Mouse (Mus musculus) forebrain, embryonic 14.5 days (tissue): ENCODE measurements at regions not wholly inside any gene's neighbourhood (a gene's known extent, or its start where the extent isn't known, plus 50 kb on each side); places are given as distances from the start of the nearest gene placed in this dataset.
A peak's percentile ranks its signal among the peaks of the same experiment; 100 is the strongest.
"Not testable (repeated sequence)": the region's sequence is repeated elsewhere in the genome, so short reads cannot be mapped to it uniquely, and the experiment has no call there.

Experiments used
- ATAC-seq: fragments of 200-750 bp; cut with Nextera tagmentation; 2 replicates; pipeline ENCODE4 v1.8.0; 2017; ENCODE audit warnings: mild to moderate bottlenecking, moderate library complexity
- DNase-seq: peaks from one replicate; pipeline ENCODE4 v3.0.0-alpha.2; 2015; ENCODE audit warnings: low spot score
- H3K27ac ChIP-seq: fragments of 300-500 bp; sonication (generic); 2 replicates; pipeline ENCODE4 v1.5.1; 2014; ENCODE audit warnings: low read depth, mild to moderate bottlenecking, control low read depth, low read length, moderate library complexity
- H3K27me3 ChIP-seq: fragments of 300-500 bp; sonication (generic); replicated peaks from 2 replicates; pipeline ENCODE4 v1.6.1; 2014; ENCODE audit warnings: low read length, control low read depth, mixed read lengths; ENCODE audit not compliant: control insufficient read depth, insufficient read depth
- H3K36me3 ChIP-seq: fragments of 300-500 bp; sonication (generic); 2 replicates; pipeline ENCODE4 v1.6.1; 2014; ENCODE audit warnings: low read length, control low read depth; ENCODE audit not compliant: control insufficient read depth, insufficient read depth
- H3K4me1 ChIP-seq: fragments of 300-500 bp; sonication (generic); 2 replicates; pipeline ENCODE4 v1.6.1; 2014; ENCODE audit warnings: antibody characterized with exemption, low read length, control low read depth; ENCODE audit not compliant: control insufficient read depth, insufficient read depth
- H3K4me2 ChIP-seq: fragments of 300-500 bp; sonication (generic); 2 replicates; pipeline ENCODE4 v1.6.1; 2014; ENCODE audit warnings: mild to moderate bottlenecking, control low read depth, low read length
- H3K4me3 ChIP-seq: fragments of 300-500 bp; sonication (generic); 2 replicates; pipeline ENCODE4 v1.5.1; 2014; ENCODE audit warnings: low read depth, low read length, control low read depth
- H3K9ac ChIP-seq: fragments of 300-500 bp; sonication (generic); 2 replicates; pipeline ENCODE4 v1.6.1; 2014; ENCODE audit warnings: mild to moderate bottlenecking, low read length, control low read depth, moderate library complexity
- H3K9me3 ChIP-seq: fragments of 300-500 bp; sonication (generic); replicated peaks from 2 replicates; pipeline ENCODE4 v1.6.1; 2016; ENCODE audit warnings: low read length, control low read depth, mixed read lengths; ENCODE audit not compliant: control insufficient read depth
- WGBS: fragments of 180-500 bp; shearing (Covaris S2); extraction: QIAGEN DNeasy Blood & Tissue Kit; methylation state at CpG from one replicate; pipeline ENCODE4 v1.1.7; 2014; 5-methylcytosine and 5-hydroxymethylcytosine counted together

GRCm38 (mm10) chr13:28837196-28837595 is 116.3 kb downstream of the Sox4 start:
- not testable (repeated sequence) for H3K4me3 ChIP-seq, DNase-seq, H3K9ac ChIP-seq, H3K4me2 ChIP-seq, H3K27me3 ChIP-seq, H3K27ac ChIP-seq, H3K36me3 ChIP-seq, ATAC-seq, H3K9me3 ChIP-seq
- WGBS, result 95% methylated on average over 3 of the region's 3 CpGs
- H3K4me1 ChIP-seq, result peaks cover 10% of the 10 kb centered on the region

DNA sequence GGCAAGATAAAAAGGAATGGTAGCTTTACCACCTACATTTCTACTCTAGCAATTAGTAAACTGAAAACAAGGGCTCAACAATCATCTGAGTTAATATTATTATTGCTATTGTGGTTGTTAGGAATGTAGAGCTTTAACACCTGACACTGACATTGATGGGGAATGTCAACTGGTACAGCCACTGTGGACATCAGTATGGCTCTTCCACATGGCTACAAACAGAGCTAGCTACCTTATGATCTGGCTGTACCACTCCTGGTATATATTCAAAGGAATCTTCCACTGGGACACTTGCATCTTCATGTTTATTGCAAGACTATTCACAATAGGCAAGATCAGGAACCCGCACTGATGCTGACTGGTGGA is 119.8 kb downstream of the Sox4 start:
- no peak overlapping the region for H3K27ac ChIP-seq
- no peak for DNase-seq
- H3K9ac ChIP-seq, result no peak overlapping the region
- H3K4me3 ChIP-seq, result no peak overlapping the region
- no peaks in the 10 kb centered on the region for H3K36me3 ChIP-seq
- no peak overlapping the region for H3K4me2 ChIP-seq
- no peaks in the 10 kb centered on the region for H3K9me3 ChIP-seq
- 0 out of 2 replicates have a peak, but pooled peaks cover 3% of the 10 kb centered on the region for H3K4me1 ChIP-seq
- WGBS, result 93% methylated on average over 1 of the region's 1 CpGs
- no peaks in the 10 kb centered on the region for H3K27me3 ChIP-seq
- ATAC-seq, result no peak

DNA sequence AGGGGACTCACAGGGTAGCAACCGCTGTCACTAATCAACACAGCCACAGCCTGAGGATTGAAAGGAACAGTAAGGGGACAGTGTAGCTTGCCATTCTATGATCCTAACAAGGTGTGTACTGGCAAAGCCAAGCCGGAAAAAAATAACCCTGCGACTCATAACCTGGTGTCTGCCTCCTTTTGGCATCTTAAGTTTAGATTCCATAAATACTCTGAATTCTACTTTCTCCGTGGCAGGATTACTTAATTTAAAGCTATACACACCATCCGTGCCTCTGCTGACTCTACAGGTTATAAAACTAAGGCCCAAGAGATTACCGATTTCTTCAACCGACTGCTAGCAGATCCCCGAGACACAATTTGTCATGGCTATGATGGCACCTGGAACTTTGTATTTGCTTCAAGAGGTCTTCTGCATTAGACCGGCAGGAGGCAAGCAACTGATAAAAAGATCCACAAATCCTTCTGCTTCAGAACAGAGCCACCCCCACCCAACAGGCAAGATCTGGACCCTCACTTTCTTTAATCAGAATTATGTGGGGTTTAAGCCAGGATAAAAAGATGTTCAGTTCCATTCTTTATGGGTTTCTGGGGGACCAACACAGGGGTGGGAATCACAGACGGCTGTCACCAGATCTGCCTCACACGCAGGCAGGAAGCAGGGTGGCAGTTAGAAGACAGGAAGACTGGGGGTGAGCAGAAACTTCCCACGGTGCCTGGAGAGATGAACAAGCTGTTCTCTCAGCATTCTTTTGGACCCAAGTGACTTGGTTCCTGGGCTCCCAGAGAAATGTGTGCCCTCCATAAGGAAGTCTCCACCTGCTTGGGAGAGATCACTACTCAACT is 120.4 kb downstream of the Sox4 start:
- WGBS, result 76% methylated on average over 12 of the region's 12 CpGs
- DNase-seq, result no peak
- 0 out of 2 replicates have a peak, but pooled peaks cover 3% of the 10 kb centered on the region for H3K4me1 ChIP-seq
- H3K4me3 ChIP-seq, result no peak overlapping the region
- no peaks in the 10 kb centered on the region for H3K9me3 ChIP-seq
- H3K27ac ChIP-seq, result no peak overlapping the region
- no peak overlapping the region for H3K9ac ChIP-seq
- no peaks in the 10 kb centered on the region for H3K27me3 ChIP-seq
- no peaks in the 10 kb centered on the region for H3K36me3 ChIP-seq
- no peak overlapping the region for H3K4me2 ChIP-seq
- ATAC-seq, result no peak

DNA sequence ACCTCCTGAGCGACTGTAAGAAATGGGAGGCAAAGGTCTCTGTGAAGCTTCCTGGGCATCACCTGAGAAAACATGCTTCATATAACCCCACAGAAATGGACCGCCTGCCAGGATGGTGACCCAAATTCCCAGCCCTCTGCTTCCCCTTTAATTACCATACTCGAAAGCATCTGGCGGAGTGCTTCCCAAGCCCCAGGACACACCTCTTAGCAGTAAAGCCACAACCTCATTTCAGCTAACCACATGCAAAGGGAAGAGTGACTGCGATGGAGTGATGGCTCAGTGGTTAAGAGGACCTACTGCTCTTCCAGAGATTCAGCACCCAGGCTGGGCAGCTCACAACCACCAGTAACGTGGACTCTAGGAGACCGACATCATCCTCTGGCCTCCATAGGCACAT is 127.2 kb downstream of the Sox4 start:
- no peak overlapping the region for H3K4me2 ChIP-seq
- no peak overlapping the region for H3K27ac ChIP-seq
- 97% methylated on average over 7 of the region's 7 CpGs for WGBS
- H3K4me3 ChIP-seq, result no peak overlapping the region
- DNase-seq (no peak), ATAC-seq (no peak)
- H3K27me3 ChIP-seq, result no peaks in the 10 kb centered on the region
- H3K9me3 ChIP-seq, result no peaks in the 10 kb centered on the region
- H3K4me1 ChIP-seq, result peaks cover 19% of the 10 kb centered on the region
- H3K36me3 ChIP-seq, result no peaks in the 10 kb centered on the region
- H3K9ac ChIP-seq, result no peak overlapping the region

- DNase-seq, result peak; percentile 63
- ATAC-seq, result peak; percentile 80
- Histone ChIP-seq H3K27ac (no peak overlapping the region), H3K27me3 (no peaks in the 10 kb centered on the region), H3K36me3 (no peaks in the 10 kb centered on the region), H3K4me3 (no peak overlapping the region), H3K4me2 (no peak overlapping the region), H3K9ac (no peak overlapping the region), H3K9me3 (no peaks in the 10 kb centered on the region), H3K4me1 (peaks cover 22% of the 10 kb centered on the region)
- 16% methylated on average over 11 of the region's 11 CpGs for WGBS
Measured at GRCm38 (mm10) chr13:28823985-28824384, 129.5 kb downstream of the Sox4 start.

DNA sequence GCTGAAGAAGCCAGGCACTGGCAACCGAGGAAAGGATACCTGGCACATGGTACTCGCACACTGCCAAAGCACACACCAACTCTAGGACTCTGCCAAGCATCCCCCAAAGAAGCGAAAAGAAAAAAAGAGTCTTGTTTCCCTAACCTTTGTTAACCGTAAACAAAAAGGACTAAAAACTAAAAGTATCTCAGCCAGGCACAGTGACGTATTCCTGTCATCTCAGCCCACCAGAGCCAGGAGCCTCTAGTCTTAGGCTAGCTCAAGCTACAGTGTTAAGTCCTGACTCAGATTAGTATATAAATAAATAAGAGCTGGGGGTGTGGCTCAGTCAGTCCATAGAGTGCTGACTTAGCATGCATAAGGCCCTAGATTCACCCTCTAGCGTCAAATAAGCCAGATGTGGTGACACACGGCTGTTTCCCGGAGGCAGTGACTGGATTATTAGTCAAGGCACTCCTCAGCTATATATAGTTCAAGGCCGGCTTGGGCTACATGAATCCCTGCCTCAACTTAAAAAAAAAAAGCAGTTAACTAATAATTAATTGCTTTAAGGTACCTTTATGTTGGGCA is 130.1 kb downstream of the Sox4 start:
- Histone ChIP-seq H3K27ac (no peak overlapping the region), H3K4me2 (no peak overlapping the region), H3K4me3 (no peak overlapping the region), H3K27me3 (no peaks in the 10 kb centered on the region), H3K9ac (no peak overlapping the region), H3K4me1 (peaks cover 22% of the 10 kb centered on the region), H3K9me3 (no peaks in the 10 kb centered on the region), H3K36me3 (no peaks in the 10 kb centered on the region)
- peak; percentile 49 for ATAC-seq
- DNase-seq, result peak; percentile 54
- 61% methylated on average over 9 of the region's 9 CpGs for WGBS

DNA sequence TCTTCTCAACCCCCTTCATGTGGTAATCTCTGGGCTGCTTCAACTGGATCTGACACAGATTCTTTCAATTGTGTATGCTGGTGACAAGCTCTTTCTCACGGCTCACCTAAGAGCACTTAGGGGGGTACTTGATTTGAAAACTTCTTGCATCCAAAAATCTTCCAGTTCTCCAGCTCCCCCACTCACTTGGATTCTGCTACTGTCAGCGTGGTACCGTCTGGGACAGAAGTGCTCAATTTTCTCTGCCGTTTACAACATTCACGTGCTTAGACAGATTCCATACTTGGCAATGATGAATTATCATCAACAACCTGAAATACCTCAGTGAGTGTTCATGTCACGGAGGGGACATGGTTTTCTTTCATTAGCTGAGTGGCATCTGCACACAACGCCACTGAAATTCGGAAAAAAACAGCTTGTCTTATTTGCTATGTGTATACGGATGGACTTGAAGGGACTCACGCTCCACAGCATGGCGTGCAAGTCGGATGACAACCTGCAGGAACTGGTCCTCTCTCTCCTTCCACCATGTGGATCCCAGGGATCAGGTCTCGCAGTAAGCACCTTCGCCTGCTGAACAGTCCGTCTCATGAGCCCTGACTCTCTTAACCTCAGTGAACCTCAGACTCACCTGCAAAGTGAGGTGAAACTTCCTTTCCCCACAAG is 132.5 kb downstream of the Sox4 start:
- H3K4me2 ChIP-seq, result no peak overlapping the region

DNA sequence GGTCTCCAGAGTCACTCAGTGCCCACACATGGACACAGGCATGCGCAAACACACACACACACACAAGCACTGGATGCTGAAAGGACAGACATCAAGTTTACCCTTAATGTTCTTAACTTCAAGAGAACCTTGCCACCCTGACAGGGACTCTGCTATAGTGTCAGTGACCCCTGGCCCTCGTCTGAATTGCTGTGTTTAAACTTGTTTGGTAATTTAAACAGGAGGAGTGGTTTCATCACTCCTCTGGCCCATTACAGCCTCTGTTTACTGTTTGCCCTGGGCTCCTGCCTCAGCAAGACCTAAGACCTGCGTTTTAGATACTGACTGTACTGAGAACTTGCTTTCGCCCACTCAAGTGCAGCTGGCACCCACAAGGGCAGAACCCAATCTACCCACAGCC is 139.4 kb downstream of the Sox4 start:
- no peaks in the 10 kb centered on the region for H3K9me3 ChIP-seq
- WGBS, result 74% methylated on average over 4 of the region's 4 CpGs
- no peak for ATAC-seq
- no peaks in the 10 kb centered on the region for H3K27me3 ChIP-seq
- no peak overlapping the region for H3K9ac ChIP-seq
- DNase-seq, result no peak
- peaks cover 42% of the 10 kb centered on the region for H3K4me1 ChIP-seq
- H3K4me3 ChIP-seq, result no peak overlapping the region
- no peak overlapping the region for H3K27ac ChIP-seq
- no peak overlapping the region for H3K4me2 ChIP-seq
- no peaks in the 10 kb centered on the region for H3K36me3 ChIP-seq

More for the DNA sequence above, 132.5 kb downstream of the Sox4 start:
- H3K36me3 ChIP-seq, result no peaks in the 10 kb centered on the region
- ATAC-seq (no peak), DNase-seq (no peak)
- no peaks in the 10 kb centered on the region for H3K9me3 ChIP-seq
- H3K27me3 ChIP-seq, result no peaks in the 10 kb centered on the region
- WGBS, result 88% methylated on average over 15 of the region's 15 CpGs
- H3K4me1 ChIP-seq, result peaks cover 22% of the 10 kb centered on the region
- H3K4me3 ChIP-seq, result no peak overlapping the region
- H3K9ac ChIP-seq, result no peak overlapping the region
- H3K27ac ChIP-seq, result peak overlapping the region; percentile 11; the same call in 1 of the 2 replicates
